Mouse (Mus musculus): ENCODE data around the gene Syt2. TPM values are rescaled to one million over a fixed set of nuclear protein-coding genes. Genes with fewer than 3 reads are reported as not detected.

Gene Syt2
- polyA plus RNA-seq, 2 experiments = 0.04 TPM; not detected in 1

DNA sequence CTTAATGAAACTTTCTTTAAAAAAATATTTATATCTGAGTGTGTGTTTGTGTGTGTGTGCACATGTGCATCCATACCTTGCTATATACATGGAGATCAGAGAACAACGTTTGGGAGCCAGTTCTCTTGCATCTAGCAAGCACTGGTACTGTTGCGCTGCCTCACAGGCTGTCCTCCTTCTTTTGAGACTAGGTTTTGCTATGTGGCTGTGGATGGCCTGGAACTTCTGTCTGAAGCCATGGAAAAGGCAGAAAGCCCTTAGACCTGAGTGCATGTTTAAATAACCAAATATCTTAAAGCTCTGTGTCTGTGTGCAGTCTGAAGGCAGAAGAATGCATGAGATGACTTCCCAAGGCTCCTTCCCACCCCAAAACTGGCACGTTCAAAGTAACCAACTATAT lies 126.3 kb downstream of the Syt2 start:
- DNase-seq (ENCODE audit: low read depth in 3 of 3, low spot score in 3 of 3) (no peak), ATAC-seq (ENCODE audit: insufficient read depth) (no peak)
- no peak for TF ChIP-seq CTCF (IDR thresholded peaks at IDR 0.05; ENCODE audit: low read depth)
- no peak for TF ChIP-seq EP300 (IDR thresholded peaks at IDR 0.05; ENCODE audit: low read depth)
- Histone ChIP-seq H3K27me3 (ENCODE audit: control insufficient read depth, insufficient read depth, low read length) (no peaks in the 10 kb centered on the region), H3K36me3 (replicated peaks; ENCODE audit: control insufficient read depth, insufficient read depth, low read depth) (no peaks in the 10 kb centered on the region; the same call in 1 of the 2 replicates), H3K9me3 (ENCODE audit: control insufficient read depth, low read length) (no peaks in the 10 kb centered on the region), H3K4me2 (ENCODE audit: low read depth) (no peak overlapping the region), H3K4me3 (ENCODE audit: insufficient read depth in 1 of 2, low read depth in 2 of 2, low read length in 2 of 2) (no peak overlapping the region), H3K9ac (replicated peaks) (no peak overlapping the region), H3K4me1 (replicated peaks; ENCODE audit: control insufficient read depth in 2 of 2, insufficient read depth in 2 of 2, low read length in 1 of 2) (no peaks in the 10 kb centered on the region; a peak in 1 of 4 replicates), H3K27ac (no peak overlapping the region)
- WGBS (ENCODE audit: insufficient replicate concordance) = 70% methylated on average over 3 of the region's 3 CpGs

DNA sequence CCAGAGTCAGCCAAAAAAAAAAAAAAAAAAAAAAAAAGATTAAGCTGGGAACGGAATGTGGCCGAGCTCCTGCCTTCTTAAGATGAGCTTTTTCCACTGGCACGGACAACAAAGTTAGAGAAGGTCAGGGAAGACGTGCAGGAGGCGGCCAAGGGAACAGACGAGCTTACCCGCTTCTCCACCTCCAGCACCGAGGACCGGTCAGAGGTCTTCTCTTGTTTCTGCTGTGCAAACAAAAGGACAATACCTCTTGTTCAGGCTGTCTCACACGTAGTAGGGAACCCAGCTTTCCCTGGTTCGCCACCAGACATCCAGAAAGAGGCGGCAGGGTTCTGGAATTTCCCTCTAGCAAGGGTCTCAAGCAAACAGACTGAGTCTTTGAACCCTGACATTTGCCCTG lies 126.8 kb downstream of the Syt2 start:
- TF ChIP-seq EP300 (IDR thresholded peaks at IDR 0.05; ENCODE audit: low read depth) (no peak), CTCF (IDR thresholded peaks at IDR 0.05; ENCODE audit: low read depth) (no peak)
- WGBS (ENCODE audit: insufficient replicate concordance) = 74% methylated on average over 12 of the region's 12 CpGs
- Histone ChIP-seq H3K36me3 (replicated peaks; ENCODE audit: control insufficient read depth, insufficient read depth, low read depth) (no peaks in the 10 kb centered on the region; the same call in 1 of the 2 replicates), H3K9ac (replicated peaks) (no peak overlapping the region), H3K9me3 (ENCODE audit: control insufficient read depth, low read length) (no peaks in the 10 kb centered on the region), H3K27me3 (ENCODE audit: control insufficient read depth, insufficient read depth, low read length) (no peaks in the 10 kb centered on the region), H3K4me3 (ENCODE audit: insufficient read depth in 1 of 2, low read depth in 2 of 2, low read length in 2 of 2) (no peak overlapping the region), H3K27ac (no peak overlapping the region), H3K4me1 (replicated peaks; ENCODE audit: control insufficient read depth in 2 of 2, insufficient read depth in 2 of 2, low read length in 1 of 2) (no peaks in the 10 kb centered on the region; a peak in 1 of 4 replicates), H3K4me2 (ENCODE audit: low read depth) (no peak overlapping the region)
- DNase-seq (ENCODE audit: low read depth in 3 of 3, low spot score in 3 of 3) (no peak), ATAC-seq (ENCODE audit: insufficient read depth) (no peak)

DNA sequence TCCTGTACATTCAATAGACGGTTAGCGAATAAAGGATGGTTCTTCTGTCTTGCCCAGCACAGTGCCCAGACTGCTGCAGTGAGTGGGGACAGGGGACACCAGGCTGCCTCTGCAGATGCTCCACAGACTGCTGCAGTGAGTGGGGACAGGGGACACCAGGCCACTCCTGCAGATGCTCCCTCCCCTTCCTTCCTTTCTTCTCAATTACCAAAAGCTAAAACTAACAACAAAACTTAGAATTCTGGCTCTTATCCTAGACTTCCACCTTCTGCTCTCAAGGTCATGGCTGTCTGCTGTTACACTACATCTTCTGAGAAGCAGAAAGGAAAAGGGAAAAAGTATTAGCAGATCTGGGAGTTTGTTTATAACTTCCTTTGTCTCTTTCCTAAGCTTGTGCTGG lies 127.8 kb downstream of the Syt2 start:
- no peak for TF ChIP-seq CTCF (IDR thresholded peaks at IDR 0.05; ENCODE audit: low read depth)
- TF ChIP-seq EP300 (IDR thresholded peaks at IDR 0.05; ENCODE audit: low read depth) = no peak
- no peaks in the 10 kb centered on the region; a peak in 1 of 4 replicates for H3K4me1 ChIP-seq (replicated peaks; ENCODE audit: control insufficient read depth in 2 of 2, insufficient read depth in 2 of 2, low read length in 1 of 2)
- no peak overlapping the region for H3K4me2 ChIP-seq (ENCODE audit: low read depth)
- no peaks in the 10 kb centered on the region for H3K27me3 ChIP-seq (ENCODE audit: control insufficient read depth, insufficient read depth, low read length)
- no peaks in the 10 kb centered on the region for H3K9me3 ChIP-seq (ENCODE audit: control insufficient read depth, low read length)
- no peak overlapping the region for H3K27ac ChIP-seq
- H3K9ac ChIP-seq (replicated peaks) = no peak overlapping the region
- H3K36me3 ChIP-seq (replicated peaks; ENCODE audit: control insufficient read depth, insufficient read depth, low read depth) = no peaks in the 10 kb centered on the region
- 85% methylated on average over 2 of the region's 2 CpGs for WGBS (ENCODE audit: insufficient replicate concordance)
- no peak overlapping the region for H3K4me3 ChIP-seq (ENCODE audit: insufficient read depth in 1 of 2, low read depth in 2 of 2, low read length in 2 of 2)
- ATAC-seq (ENCODE audit: insufficient read depth) = no peak
- DNase-seq (ENCODE audit: low read depth in 3 of 3, low spot score in 3 of 3) = no peak

DNA sequence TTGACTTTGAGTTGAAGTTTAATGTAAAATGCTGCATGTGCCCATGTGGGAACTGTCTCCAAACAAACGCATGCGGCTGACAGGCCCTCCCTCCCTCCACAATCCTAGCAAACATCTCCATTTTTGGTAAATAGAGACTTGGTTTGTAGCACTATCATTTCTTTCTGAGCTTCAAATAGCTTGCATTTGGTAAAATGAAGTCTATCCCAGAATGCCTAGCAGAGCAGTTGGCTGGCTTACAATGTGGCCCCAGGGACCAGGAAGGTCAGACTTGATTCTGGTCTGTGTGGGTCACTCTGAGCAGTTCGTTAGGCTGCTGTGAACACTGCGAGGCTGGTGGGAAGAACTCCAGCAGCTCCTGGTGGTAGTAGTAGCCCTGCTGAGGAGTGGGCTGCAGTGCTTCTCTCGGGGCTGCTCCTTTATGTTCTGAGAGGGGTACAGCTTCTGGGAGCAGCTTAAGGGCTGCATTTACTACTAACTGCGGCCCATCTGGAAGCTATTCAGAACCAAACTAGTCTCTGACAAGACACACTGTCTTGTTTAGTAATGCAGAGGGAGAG lies 128.3 kb downstream of the Syt2 start:
- DNase-seq (ENCODE audit: low read depth in 3 of 3, low spot score in 3 of 3) (no peak), ATAC-seq (ENCODE audit: insufficient read depth) (no peak)
- H3K36me3 ChIP-seq (replicated peaks; ENCODE audit: control insufficient read depth, insufficient read depth, low read depth) = no peaks in the 10 kb centered on the region
- no peak overlapping the region for H3K9ac ChIP-seq (replicated peaks)
- H3K4me1 ChIP-seq (replicated peaks; ENCODE audit: control insufficient read depth in 2 of 2, insufficient read depth in 2 of 2, low read length in 1 of 2) = no peaks in the 10 kb centered on the region; a peak in 1 of 4 replicates
- no peaks in the 10 kb centered on the region for H3K9me3 ChIP-seq (ENCODE audit: control insufficient read depth, low read length)
- H3K27ac ChIP-seq = no peak overlapping the region
- H3K27me3 ChIP-seq (ENCODE audit: control insufficient read depth, insufficient read depth, low read length) = no peaks in the 10 kb centered on the region
- 67% methylated on average over 6 of the region's 6 CpGs for WGBS (ENCODE audit: insufficient replicate concordance)
- no peak overlapping the region for H3K4me3 ChIP-seq (ENCODE audit: insufficient read depth in 1 of 2, low read depth in 2 of 2, low read length in 2 of 2)
- H3K4me2 ChIP-seq (ENCODE audit: low read depth) = no peak overlapping the region
- no peak for TF ChIP-seq CTCF (IDR thresholded peaks at IDR 0.05; ENCODE audit: low read depth)
- TF ChIP-seq EP300 (IDR thresholded peaks at IDR 0.05; ENCODE audit: low read depth) = no peak

DNA sequence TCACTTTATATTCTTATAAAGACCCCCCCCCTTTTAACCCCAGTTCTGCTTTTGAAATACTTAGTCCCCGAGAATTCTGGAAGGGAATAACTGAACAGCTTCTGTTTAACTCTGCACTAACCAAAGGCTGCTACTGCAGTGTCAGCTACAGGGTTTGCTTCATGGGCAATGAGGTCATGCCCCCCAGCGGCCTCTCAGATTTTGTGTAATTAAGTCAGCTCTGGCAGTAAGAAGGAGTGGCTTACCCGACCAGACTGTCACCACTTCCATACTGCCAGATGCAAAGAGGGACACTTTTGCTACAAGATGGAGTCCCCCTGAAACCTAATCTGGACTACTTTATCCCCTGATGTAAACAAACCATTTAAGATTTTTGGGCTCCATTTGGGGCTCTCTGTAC lies 129.2 kb downstream of the Syt2 start:
- H3K36me3 ChIP-seq (replicated peaks; ENCODE audit: control insufficient read depth, insufficient read depth, low read depth) = no peaks in the 10 kb centered on the region

More for the DNA sequence above, 129.2 kb downstream of the Syt2 start:
- H3K9me3 ChIP-seq (ENCODE audit: control insufficient read depth, low read length) = no peaks in the 10 kb centered on the region
- H3K4me2 ChIP-seq (ENCODE audit: low read depth) = no peak overlapping the region
- H3K9ac ChIP-seq (replicated peaks) = no peak overlapping the region
- ATAC-seq (ENCODE audit: insufficient read depth) = no peak
- DNase-seq (ENCODE audit: low read depth in 3 of 3, low spot score in 3 of 3) = no peak
- no peaks in the 10 kb centered on the region for H3K27me3 ChIP-seq (ENCODE audit: control insufficient read depth, insufficient read depth, low read length)
- no peak overlapping the region for H3K4me3 ChIP-seq (ENCODE audit: insufficient read depth in 1 of 2, low read depth in 2 of 2, low read length in 2 of 2)
- H3K27ac ChIP-seq = no peak overlapping the region
- H3K4me1 ChIP-seq (replicated peaks; ENCODE audit: control insufficient read depth in 2 of 2, insufficient read depth in 2 of 2, low read length in 1 of 2) = no peaks in the 10 kb centered on the region; a peak in 1 of 4 replicates
- whole genome bisulfite sequencing (ENCODE audit: insufficient replicate concordance) = 51% methylated on average over 3 of the region's 3 CpGs
- TF ChIP-seq EP300 (IDR thresholded peaks at IDR 0.05; ENCODE audit: low read depth) = no peak
- no peak for TF ChIP-seq CTCF (IDR thresholded peaks at IDR 0.05; ENCODE audit: low read depth)

Data from liver, embryonic 14.5 days (tissue).